Mouse (Mus musculus): ENCODE results near the gene Ttc28.

The Ttc28 gene

DNA sequence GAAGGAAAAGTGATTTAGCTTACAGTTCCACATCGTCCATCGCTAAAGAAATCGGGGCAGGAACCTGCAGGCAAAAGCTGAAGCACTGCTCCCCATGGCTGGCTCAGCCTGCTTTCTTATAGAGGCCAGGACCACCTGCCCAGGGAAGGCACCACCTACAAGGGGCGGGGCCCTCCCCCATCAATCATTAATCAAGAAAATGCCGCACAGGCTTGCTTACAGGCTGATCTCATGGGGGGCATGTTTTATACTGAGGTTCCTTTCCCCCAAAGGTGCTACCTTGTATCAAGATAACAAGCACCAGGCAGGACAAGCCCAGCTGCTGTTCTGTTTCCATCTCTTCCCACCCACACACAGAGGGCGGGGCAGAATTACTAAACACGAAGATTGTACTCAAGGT is 419.1 kb downstream of the Ttc28 start:
- DNase-seq, result no peak

DNA sequence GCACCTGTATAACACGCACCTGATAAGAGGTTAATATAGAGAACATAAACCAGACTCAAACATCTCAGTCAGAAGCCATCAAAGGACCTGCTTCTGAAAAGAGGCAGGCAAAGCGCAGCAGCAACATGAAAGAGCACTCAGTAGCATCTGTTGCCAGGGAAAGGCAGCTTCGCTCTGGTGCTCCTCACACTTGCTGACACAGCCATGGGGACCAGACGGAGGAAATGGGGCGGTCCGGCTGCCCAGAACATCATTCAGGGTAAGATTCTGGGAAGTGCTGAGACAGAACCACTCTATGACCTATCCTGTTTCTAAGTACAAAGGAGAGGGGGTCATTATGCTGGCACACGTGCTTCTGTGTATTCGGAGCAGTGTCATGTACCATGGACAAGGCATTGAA is 421.2 kb downstream of the Ttc28 start:
- DNase-seq, result no peak

DNA sequence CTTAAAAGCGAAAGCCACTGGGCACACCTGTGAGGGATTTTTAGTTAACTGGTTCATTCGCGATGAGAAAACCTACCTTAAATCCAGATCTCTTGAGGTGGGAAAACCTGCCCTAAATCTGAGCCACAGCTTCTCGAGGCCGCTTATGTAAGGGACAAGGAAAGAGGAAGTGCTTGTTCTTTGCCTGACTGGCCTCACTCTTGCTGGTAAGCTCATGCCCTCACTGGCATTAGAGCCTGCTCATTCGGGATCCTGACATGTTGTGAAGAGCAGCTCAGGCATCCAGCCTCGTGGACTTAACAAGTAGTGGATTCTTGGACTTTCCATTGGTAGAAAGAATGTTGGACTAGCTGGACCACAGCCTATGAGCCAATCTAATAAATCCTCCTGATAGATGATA is 422.1 kb downstream of the Ttc28 start:
- no peak for DNase-seq

DNA sequence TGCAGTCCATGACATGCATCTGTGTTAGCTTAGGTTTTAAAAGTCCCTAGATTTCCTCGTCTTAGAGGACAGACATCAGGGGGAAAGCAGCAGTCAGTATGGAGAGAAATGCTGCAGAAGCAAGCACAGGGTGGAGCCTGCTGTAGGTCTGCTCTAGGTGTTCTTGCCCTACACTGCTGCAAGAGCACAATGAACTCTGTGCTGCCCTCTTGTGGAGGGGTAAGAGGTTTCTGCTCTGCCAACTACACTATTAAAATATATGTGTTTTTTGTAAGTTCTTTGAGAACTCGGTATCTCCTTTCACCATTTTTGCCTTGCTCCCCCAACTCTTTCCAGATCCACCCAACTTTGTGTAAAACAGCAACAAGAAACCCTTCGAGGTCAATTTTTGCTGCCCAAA is 425.1 kb downstream of the Ttc28 start:
- DNase-seq, result no peak

DNA sequence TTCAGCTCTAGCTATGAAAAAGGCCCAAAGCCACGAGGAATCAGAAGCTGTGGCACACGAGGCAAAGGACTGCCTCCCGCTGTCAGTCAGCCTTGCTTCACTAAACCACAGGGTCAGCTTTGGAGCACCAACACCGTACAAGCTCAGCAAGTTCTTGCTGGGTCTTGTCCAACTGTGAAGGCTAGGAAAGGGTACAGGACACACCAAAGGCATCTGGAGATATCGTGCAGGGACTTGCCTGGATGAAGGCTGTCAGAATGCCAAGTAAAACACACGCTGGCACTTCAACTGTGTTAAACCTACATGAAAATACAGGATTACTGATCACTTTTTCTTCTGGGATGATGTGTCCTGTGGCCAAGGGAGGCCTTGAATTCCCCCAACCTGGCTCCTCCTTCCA is 430.6 kb downstream of the Ttc28 start:
- no peak for DNase-seq

DNA sequence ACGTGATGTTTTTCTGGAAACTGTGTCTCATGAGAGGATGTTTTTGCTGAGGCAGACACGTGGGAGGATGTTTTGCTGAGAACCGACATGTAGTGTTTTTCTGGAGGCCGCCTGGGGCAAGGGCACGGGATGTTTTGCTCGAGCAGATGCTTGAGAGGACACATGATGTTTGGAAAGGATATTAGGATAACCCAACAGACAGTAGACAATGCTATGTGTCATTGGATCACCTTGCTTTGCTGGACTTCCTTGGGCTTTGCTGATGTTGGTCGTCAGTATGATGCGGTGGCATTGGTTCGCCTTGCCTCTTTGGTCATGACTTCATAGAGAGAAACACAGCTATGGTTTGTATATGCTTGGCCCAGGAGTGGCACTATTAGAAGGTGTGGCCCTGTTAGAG is 434.2 kb downstream of the Ttc28 start:
- DNase-seq, result no peak

DNA sequence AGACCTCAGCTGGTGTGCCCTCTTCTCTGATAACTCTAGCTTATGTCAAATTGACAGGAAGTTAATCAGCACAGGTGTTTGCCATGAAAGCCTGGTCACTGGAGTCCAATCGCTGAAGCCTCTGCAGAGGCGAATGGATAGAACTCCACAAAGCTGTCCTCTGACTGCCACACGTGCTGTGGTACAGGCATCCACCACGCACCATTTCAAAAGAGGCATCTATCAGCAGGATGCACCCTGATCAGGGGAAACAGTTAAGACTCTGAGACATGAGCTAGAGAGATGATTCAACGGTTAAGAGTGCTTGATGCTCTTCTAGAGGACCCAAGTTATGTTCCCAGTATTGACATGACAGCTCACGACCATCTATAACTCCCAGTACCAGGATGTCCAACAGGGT is 435.5 kb downstream of the Ttc28 start:
- DNase-seq, result no peak

DNA sequence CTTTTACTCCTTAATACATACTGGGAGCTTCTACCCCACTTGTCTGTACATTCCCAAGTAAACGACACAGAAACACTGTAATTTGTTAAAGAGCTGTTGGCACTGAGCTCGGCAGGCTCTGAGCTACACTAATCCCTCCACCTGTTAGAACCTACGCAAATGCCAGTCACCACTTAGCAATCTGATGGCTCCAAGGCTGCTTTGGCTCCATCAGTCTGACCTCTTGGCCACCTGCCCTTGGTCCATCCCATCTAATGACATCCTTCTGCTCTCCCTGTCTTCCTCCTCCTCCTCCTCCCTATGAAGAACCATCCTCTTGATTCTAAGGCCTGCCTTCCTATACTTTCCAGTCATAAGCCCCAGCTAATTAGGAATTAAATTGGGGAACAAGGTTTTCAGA is 437.9 kb downstream of the Ttc28 start:
- peak in 1 of 2 experiments; percentile 16 for DNase-seq

DNA sequence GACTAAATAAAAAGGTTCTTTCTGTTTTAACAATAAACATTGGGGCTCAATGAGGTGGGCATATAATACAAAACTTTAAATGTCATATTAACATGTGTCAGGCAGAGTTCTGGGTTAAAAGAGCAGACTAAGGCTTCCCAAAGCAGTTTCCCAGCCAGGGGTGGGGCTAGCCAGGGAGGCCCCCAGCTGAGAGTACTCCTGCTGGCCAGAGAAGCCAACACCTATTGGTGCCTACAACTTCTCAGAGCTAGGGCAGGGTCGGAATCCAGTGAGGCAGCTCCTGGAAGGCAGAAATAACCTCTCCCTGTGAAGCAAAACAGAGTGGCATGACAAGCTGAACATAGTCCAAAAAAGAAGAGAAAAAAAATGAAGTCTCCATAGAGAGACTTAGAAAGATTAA is 439.3 kb downstream of the Ttc28 start:
- DNase-seq, result no peak

DNA sequence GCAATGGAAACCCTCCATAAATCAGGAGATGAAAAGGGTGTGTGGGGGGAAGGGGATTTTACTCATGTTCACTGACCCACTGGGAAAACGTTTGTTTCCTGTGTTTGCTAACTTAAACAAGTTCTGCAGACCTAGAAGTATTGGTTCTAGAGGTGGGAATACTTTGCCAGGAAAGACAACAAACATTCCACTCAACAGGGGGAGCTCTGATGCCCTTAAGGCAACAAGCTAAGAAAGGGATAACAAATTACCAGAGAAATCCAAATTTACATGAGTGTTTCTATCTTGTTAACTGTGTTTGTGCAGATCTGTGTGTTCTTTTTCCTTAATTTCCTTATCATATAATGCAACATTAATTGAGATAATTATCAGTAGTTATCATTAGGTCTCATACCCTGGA is 446.2 kb downstream of the Ttc28 start:
- no peak for DNase-seq

DNA sequence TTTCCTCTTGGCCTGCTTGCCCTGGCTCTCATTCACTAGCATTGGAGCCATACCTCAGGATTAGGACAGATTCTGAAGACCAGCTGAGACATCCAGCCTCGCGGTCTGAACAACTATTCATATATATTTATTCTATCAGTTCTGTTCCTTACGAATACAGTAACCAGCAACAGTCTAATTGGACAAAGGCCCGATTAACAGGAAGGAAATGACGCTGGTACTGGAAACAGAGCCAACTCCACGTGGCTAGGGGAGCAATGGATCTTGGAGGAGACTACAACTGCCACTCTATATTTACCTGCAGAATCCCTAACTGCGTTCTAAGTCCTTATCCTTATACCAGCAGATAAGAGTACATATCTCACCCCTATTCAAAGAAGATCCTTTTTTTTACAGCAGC is 447.8 kb downstream of the Ttc28 start:
- DNase-seq, result no peak

DNA sequence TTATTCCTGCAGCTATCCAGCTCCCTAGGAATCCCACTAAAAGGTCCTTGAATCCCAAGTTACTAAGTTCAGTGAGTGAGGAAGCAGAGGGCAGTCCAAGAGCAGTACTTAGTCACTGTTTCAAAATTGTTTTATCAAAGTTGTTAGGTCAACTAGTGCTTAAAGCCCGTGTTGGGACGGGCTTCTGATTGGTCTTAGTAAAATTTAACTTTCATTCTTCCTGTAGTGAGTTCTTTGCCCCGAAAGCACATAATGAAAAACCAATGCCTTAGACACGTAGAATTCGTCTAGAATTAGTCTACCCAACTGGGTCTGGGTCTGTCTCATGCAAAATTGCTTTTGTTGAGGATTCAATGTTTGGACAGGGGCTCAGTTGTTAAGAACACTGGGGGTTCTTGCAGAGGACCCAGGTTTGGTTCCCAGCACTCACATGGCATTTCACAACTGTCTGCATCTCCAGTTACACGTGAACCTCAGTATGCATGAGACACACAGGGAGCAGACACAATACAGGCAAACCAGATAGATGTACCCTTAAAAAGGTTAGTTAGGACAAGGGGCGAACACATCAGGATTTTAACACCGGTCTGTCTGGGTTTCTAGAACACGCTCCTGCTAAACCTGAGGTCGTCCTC is 450.3 kb downstream of the Ttc28 start:
- DNase-seq, result no peak

DNA sequence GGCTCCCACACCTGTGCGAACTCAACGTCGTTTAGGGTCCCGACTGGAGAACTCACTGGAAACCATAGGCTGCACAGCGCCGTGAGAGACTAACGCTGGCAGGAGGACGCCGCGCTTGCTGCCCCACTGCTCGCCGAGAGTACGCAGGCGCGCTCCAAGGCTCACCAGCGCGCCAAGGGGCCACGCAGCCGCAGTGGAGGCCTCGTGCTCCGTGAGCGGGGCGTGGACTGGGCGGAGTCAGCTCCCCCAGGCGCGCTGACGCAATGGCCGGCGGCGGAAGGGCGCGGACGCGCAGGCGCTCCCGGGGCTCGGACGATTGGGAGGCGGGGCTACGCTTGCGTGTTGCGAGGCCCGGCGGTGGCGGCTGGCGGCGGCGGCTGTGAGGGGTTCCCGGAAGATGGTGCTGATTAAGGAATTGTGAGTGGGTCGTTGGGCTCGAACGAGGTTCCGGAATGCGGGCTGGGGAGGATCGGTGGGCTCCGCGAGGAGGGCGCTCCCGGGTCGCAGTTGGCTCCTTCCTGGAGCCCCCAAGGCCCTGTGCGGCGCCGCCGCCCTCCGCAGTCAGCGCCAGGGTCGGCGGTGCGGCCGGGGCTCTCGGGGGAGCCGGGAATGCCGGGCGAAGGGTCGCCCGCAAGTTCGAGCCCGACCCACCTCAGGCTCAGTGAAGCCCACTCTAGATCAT is 451.0 kb downstream of the Ttc28 start, which contains the start of gene Pitpnb:
Gene Pitpnb (plus strand): TSS at position 347 of the 682 bp plus-strand sequence.
- peak; percentile 99 for DNase-seq

DNA sequence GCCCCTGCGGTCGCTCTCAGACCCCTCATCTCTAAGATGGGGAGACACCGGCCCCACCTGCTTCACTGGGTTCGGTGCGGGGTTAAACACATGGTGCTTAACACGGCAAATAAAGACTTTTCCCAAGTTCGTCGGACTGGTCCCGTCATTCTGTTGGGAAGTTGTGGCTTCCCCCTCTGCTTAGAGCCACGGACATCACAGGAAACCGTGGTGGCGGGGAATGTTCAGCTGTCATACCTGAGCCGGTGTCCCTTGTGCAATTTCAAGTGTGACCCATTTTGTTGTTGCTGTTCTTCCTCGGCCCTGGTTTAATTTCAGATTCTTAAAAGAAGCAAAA is 451.5 kb downstream of the Ttc28 start:
- no peak for DNase-seq

DNA sequence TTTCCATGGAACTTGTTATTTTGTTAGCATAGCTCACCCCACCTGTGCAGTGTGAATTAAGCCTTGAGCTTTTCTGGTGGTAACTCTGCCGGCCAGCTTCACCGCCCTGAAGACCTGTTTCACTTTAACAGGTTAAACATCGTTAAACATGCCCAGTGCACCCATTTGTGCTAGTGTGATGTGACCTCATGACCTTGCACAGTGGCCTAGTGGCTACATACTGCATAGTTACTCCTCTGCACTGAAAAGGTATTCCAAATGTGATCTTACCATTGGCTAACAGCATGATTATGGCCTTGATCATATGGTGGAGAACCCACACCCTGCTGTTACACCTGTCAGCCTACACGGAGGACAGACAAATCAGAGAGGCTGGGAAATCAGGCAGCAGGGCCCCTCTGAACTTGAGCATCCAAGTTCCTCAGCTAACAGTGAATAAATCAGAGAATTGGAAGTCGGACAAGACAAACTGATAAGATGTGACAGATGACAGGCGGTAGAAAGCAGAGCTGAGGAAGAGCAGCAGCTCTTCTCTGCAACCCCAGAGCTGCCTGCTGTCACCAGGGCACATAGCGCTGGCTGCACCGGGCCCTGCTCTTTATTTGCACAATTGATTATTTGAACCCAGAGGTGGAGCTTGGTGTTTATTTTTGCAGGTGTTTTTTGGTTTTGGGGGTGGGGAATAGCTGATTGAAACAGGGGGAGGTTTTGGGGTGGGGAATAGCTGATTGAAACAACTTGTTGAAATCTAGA is 456.5 kb downstream of the Ttc28 start:
- no peak for DNase-seq
